Mouse (Mus musculus) liver, embryonic 14.5 days (tissue): ENCODE results near the gene Slc25a45. TPM values are rescaled to one million over a fixed set of nuclear protein-coding genes. Genes with fewer than 3 reads are reported as not detected.

Experiments
- ATAC-seq: fragments of 200-750 bp; cut with Nextera tagmentation; 2 replicates; pipeline ENCODE4 v1.8.0; 2017; ENCODE audit warnings: moderate number of reproducible peaks, mild to moderate bottlenecking, moderate library complexity; ENCODE audit not compliant: insufficient read depth
- DNase-seq, 3 experiments: peaks; one replicate each; pipeline ENCODE4 v3.0.0-alpha.2; 2012 to 2013; ENCODE audit warnings: low read depth in 3 of 3, low spot score in 3 of 3
- H3K27ac ChIP-seq: fragments of 300-500 bp; sonication (generic); 2 replicates; pipeline ENCODE4 v1.5.1; 2014; ENCODE audit warnings: moderate library complexity, mild to moderate bottlenecking, control low read depth, inconsistent platforms
- H3K27me3 ChIP-seq: fragments of 300-500 bp; sonication (generic); 2 replicates; pipeline ENCODE4 v1.6.1; 2014; ENCODE audit warnings: mild to moderate bottlenecking, low read length, moderate library complexity; ENCODE audit not compliant: control insufficient read depth, insufficient read depth
- H3K36me3 ChIP-seq: fragments of 300-500 bp; sonication (generic); replicated peaks from 2 replicates; pipeline ENCODE4 v1.6.1; 2014; ENCODE audit warnings: low read depth; ENCODE audit not compliant: control insufficient read depth, insufficient read depth
- H3K4me1 ChIP-seq, 2 experiments: fragments of 200-500 bp in 1 of 2; fragments of 300-500 bp in 1 of 2; sonication (generic) in 1 of 2; replicated peaks; 2 replicates each; pipeline ENCODE4 v1.6.1; 2012 to 2014; ENCODE audit warnings: antibody characterized with exemption in 1 of 2, inconsistent platforms in 1 of 2, low read length in 1 of 2; ENCODE audit not compliant: control insufficient read depth in 2 of 2, insufficient read depth in 2 of 2
- H3K4me2 ChIP-seq: fragments of 300-500 bp; sonication (generic); 2 replicates; pipeline ENCODE4 v1.6.1; 2014; ENCODE audit warnings: low read depth, mild to moderate bottlenecking, control low read depth, moderate library complexity
- H3K4me3 ChIP-seq, 2 experiments: fragments of 200-500 bp in 1 of 2; fragments of 300-500 bp in 1 of 2; sonication (generic) in 1 of 2; 2 replicates each; pipeline ENCODE4 v1.5.1; 2012 to 2014; ENCODE audit warnings: low read depth in 2 of 2, low read length in 2 of 2, mild to moderate bottlenecking in 2 of 2, control low read depth in 1 of 2, inconsistent platforms in 1 of 2, moderate library complexity in 1 of 2; ENCODE audit not compliant: insufficient read depth in 1 of 2
- H3K9ac ChIP-seq: fragments of 300-500 bp; sonication (generic); replicated peaks from 2 replicates; pipeline ENCODE4 v1.6.1; 2014; ENCODE audit warnings: mild to moderate bottlenecking, control low read depth, moderate library complexity
- H3K9me3 ChIP-seq: fragments of 300-500 bp; sonication (generic); 2 replicates; pipeline ENCODE4 v1.6.1; 2016; ENCODE audit warnings: low read length, mixed read lengths; ENCODE audit not compliant: control insufficient read depth
- CTCF ChIP-seq: IDR thresholded peaks from 2 replicates; pipeline ENCODE4 v1.5.1; 2016; ENCODE audit warnings: antibody characterized with exemption, low read depth, control low read depth
- EP300 ChIP-seq: IDR thresholded peaks from 2 replicates; pipeline ENCODE4 v1.6.1; 2016; ENCODE audit warnings: antibody characterized with exemption, low read depth
- WGBS: fragments of 180-500 bp; shearing (Covaris S2); extraction: QIAGEN DNeasy Blood & Tissue Kit; methylation state at CpG from one replicate; pipeline ENCODE4 v1.1.7; 2014; ENCODE audit not compliant: insufficient replicate concordance; 5-methylcytosine and 5-hydroxymethylcytosine counted together
- polyA plus RNA-seq, 2 experiments: library from polyadenylated mRNA; depleted of rRNA in 1 of 2; stranded (reverse) in 1 of 2; unstranded in 1 of 2; fragments of >200 nt; fragmentation: Nextera tagmentation in 1 of 2; extraction: Ambion mirVana in 1 of 2; gene quantifications; 2 replicates each; pipeline versions ENCODE4 v1.2.1 to v1.2.3; 2012 to 2014

The Slc25a45 gene
- polyA plus RNA-seq, 2 experiments: 3.2 to 5.3 TPM

DNA sequence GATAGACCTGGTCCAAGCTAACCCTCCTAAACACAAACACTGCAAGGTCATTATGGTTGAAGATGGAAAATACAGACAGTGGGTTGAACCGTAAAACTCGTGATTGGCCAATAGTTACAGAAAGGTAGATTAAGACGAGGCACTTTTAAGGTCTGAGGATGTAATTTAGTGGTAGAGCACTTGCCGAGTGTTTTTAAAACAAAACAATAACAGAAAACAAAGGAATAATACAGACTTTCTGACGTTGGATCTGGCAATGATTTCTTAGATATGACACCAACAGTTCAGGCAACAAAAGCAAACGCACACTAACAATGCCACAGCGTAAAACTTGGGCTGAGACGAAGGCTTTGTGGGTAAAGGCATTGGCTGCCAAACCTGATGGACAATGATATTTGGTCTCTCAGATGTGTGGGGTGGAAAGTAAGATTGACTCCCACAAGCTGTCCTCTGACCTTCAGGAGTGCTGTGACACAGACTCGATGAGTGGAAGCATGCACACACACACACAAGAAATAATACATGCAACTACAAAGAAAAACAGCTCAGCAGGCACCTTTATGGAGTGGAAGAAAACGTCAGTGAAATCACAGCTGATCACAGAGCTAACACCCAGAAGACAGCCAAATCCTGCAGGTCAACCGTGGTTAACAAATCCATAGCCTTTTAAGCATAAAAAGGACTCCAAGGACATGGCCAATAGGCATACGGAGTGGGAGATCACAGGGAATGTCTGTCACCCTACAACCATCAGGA, 39.3 kb upstream of the Slc25a45 start:
- no peak for TF ChIP-seq EP300
- TF ChIP-seq CTCF: no peak
- Histone ChIP-seq H3K4me2 (no peak overlapping the region), H3K4me1 (peaks cover 24 to 27% of the 10 kb centered on the region in 2 experiments), H3K9me3 (no peaks in the 10 kb centered on the region), H3K27me3 (no peaks in the 10 kb centered on the region), H3K36me3 (no peaks in the 10 kb centered on the region), H3K27ac (no peak overlapping the region), H3K9ac (no peak overlapping the region), H3K4me3 (no peak overlapping the region)
- 70% methylated on average over 12 of the region's 12 CpGs for WGBS
- ATAC-seq: no peak
- no peak for DNase-seq

DNA sequence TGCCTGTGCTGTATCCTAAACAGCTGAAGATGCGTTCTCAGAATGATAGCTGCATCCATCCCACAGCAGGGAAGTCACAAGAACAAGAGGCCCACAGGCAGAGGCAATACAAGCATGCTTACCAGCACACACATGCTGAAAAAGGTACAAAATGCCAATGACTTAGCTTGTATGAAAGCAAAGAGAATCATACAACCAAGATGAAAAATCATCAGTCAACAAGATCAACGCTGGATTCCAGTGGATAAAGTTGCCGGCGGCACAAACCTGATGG, 38.8 kb upstream of the Slc25a45 start:
- Histone ChIP-seq H3K36me3 (no peaks in the 10 kb centered on the region), H3K27me3 (no peaks in the 10 kb centered on the region), H3K4me1 (peaks cover 27 to 32% of the 10 kb centered on the region in 2 experiments), H3K9ac (no peak overlapping the region), H3K9me3 (no peaks in the 10 kb centered on the region), H3K4me2 (no peak overlapping the region), H3K4me3 (no peak overlapping the region), H3K27ac (no peak overlapping the region)
- ATAC-seq (no peak), DNase-seq (no peak)
- TF ChIP-seq EP300 (no peak), CTCF (no peak)
- WGBS: 88% methylated on average over 4 of the region's 4 CpGs

GRCm38 (mm10) chr19:5839317-5840085, 38.1 kb upstream of the Slc25a45 start:
- H3K9ac ChIP-seq: no peak overlapping the region
- H3K27ac ChIP-seq: no peak overlapping the region

DNA sequence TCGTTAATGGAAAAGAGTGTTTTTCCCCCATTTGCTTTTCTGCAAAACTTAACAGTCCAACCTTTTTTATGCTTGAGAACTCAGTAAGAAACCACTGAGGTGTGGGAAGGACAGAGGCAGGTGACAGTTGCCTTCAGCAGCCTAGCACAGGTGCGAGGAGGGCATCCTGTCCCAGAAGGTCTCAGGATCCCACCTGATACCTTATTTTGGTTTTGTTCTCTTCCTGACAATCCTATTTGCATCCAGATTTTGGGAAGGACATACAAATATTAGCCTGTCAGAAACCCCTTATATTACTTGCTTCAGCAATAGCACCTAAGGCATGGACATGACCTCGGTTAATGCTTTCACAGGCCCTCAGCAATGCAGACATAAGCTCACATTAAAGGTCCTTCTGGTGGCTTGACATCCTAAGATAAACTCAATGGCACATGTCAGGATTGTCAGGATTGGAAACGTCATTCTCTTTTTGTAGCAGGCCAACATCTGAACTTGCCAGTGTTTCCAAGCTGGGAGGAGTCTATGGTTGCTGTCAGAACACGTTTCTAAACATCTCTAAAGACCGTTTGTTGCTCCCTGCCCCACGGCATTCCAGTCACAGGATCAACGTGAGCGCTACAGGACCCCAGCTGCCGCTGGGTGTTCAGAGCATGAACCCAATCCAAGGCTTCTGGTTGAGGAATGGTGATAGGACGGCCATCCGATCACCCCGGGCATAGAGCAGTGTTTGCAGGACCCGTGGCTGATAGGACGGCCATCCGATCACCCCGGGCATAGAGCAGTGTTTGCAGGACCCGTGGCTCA, 37.3 kb upstream of the Slc25a45 start:
- Histone ChIP-seq H3K36me3 (no peaks in the 10 kb centered on the region), H3K4me3 (no peak overlapping the region), H3K9me3 (no peaks in the 10 kb centered on the region), H3K4me2 (no peak overlapping the region), H3K27me3 (no peaks in the 10 kb centered on the region), H3K4me1 (peaks cover 39 to 44% of the 10 kb centered on the region in 2 experiments), H3K9ac (no peak overlapping the region), H3K27ac (no peak overlapping the region)
- DNase-seq (no peak), ATAC-seq (no peak)
- no peak for TF ChIP-seq EP300
- no peak for TF ChIP-seq CTCF
- 75% methylated on average over 18 of the region's 18 CpGs for WGBS

More at GRCm38 (mm10) chr19:5839317-5840085, 38.1 kb upstream of the Slc25a45 start:
- Histone ChIP-seq H3K4me2 (no peak overlapping the region), H3K27me3 (no peaks in the 10 kb centered on the region), H3K36me3 (no peaks in the 10 kb centered on the region), H3K9me3 (no peaks in the 10 kb centered on the region), H3K4me1 (peaks cover 34 to 36% of the 10 kb centered on the region in 2 experiments), H3K4me3 (no peak overlapping the region)
- ATAC-seq (no peak), DNase-seq (no peak)
- no peak for TF ChIP-seq EP300
- no peak for TF ChIP-seq CTCF
- 66% methylated on average over 14 of the region's 14 CpGs for WGBS

DNA sequence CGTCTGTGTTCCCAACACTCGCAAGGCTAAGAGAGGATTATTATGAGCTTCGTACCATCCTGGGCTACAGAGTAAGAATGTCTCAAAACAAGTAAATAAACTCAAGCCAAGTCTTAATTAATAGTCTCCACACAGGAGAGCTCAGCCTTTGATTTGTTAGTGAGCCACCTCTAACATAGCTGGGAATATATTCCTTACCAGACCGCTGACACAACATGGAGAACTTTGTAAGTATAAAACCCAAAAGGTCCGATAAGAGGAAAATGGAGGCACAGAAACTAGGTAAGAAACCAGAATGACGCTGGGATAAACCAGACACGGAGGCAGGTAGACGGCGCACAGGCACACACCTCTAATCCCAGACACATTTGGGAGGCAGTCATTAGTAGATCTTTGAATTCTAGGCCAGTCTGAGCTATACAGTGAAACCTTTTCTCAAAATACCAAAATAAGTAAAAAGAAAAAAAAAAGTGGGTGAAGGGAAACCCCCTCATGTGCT, 36.7 kb upstream of the Slc25a45 start:
- TF ChIP-seq EP300 (no peak), CTCF (no peak)
- Histone ChIP-seq H3K4me3 (peak overlapping the region in 1 of 2 experiments; percentile 58; a peak in 2 of 4 replicates), H3K27ac (peak overlapping the region; percentile 78), H3K9me3 (no peaks in the 10 kb centered on the region), H3K4me2 (peak overlapping the region; percentile 69), H3K4me1 (peaks cover 39 to 47% of the 10 kb centered on the region in 2 experiments), H3K36me3 (no peaks in the 10 kb centered on the region), H3K9ac (peak overlapping the region; percentile 87), H3K27me3 (no peaks in the 10 kb centered on the region)
- DNase-seq (no peak), ATAC-seq (no peak)
- 86% methylated on average over 9 of the region's 9 CpGs for WGBS
